Mouse (Mus musculus) midbrain, postnatal 0 days (tissue): ENCODE measurements around the gene Tnfaip8l2. TPM values are rescaled to one million over a fixed set of nuclear protein-coding genes. Genes with fewer than 3 reads are reported as not detected.
"Not testable (repeated sequence)": the region's sequence is repeated elsewhere in the genome, so short reads cannot be mapped to it uniquely, and the experiment has no call there.

Experiments
- ATAC-seq: fragments of 200-750 bp; cut with Nextera tagmentation; 2 replicates; pipeline ENCODE4 v1.8.0; 2017; ENCODE audit warnings: moderate number of reproducible peaks, mild to moderate bottlenecking, moderate TSS enrichment, moderate library complexity; ENCODE audit not compliant: low FRiP score
- DNase-seq: peaks from one replicate; pipeline ENCODE4 v3.0.0-alpha.2; 2015; ENCODE audit warnings: low spot score
- H3K27ac ChIP-seq: fragments of 300-500 bp; sonication (generic); 2 replicates; pipeline ENCODE4 v1.5.1; 2014; ENCODE audit warnings: low read depth, mild to moderate bottlenecking, low read length, mixed read lengths
- H3K27me3 ChIP-seq: fragments of 300-500 bp; sonication (generic); 2 replicates; pipeline ENCODE4 v1.6.1; 2014; ENCODE audit warnings: low read length, control low read depth, mixed read lengths; ENCODE audit not compliant: insufficient read depth
- H3K36me3 ChIP-seq: fragments of 300-500 bp; sonication (generic); 2 replicates; pipeline ENCODE4 v1.6.1; 2014; ENCODE audit warnings: low read length, control low read depth, mixed read lengths; ENCODE audit not compliant: insufficient read depth
- H3K4me1 ChIP-seq: fragments of 300-500 bp; sonication (generic); 2 replicates; pipeline ENCODE4 v1.6.1; 2014; ENCODE audit warnings: mild to moderate bottlenecking, control low read depth, antibody characterized with exemption, low read length, mixed read lengths; ENCODE audit not compliant: insufficient read depth
- H3K4me2 ChIP-seq: fragments of 300-500 bp; sonication (generic); 2 replicates; pipeline ENCODE4 v1.6.1; 2014; ENCODE audit warnings: low read depth, mild to moderate bottlenecking, low read length, mixed read lengths; ENCODE audit not compliant: poor library complexity, severe bottlenecking
- H3K4me3 ChIP-seq: fragments of 300-500 bp; sonication (generic); 2 replicates; pipeline ENCODE4 v1.5.1; 2014; ENCODE audit warnings: low read depth, mild to moderate bottlenecking, low read length, moderate library complexity
- H3K9ac ChIP-seq: fragments of 300-500 bp; sonication (generic); replicated peaks from 2 replicates; pipeline ENCODE4 v1.6.1; 2014; ENCODE audit warnings: mild to moderate bottlenecking, low read length, moderate library complexity, mixed read lengths; ENCODE audit not compliant: poor library complexity, severe bottlenecking
- H3K9me3 ChIP-seq: fragments of 300-500 bp; sonication (generic); 2 replicates; pipeline ENCODE4 v1.6.1; 2016; ENCODE audit warnings: low read length, control low read depth
- CTCF ChIP-seq: IDR thresholded peaks from 2 replicates; pipeline ENCODE4 v1.5.1; 2016; ENCODE audit warnings: antibody characterized with exemption, mild to moderate bottlenecking
- WGBS: fragments of 180-500 bp; shearing (Covaris S2); extraction: QIAGEN DNeasy Blood & Tissue Kit; methylation state at CpG from one replicate; pipeline ENCODE4 v1.1.7; 2014; 5-methylcytosine and 5-hydroxymethylcytosine counted together
- polyA plus RNA-seq: library from polyadenylated mRNA; unstranded; fragments of >200 nt; fragmentation: Nextera tagmentation; extraction: Ambion mirVana; gene quantifications from 2 replicates; pipeline ENCODE4 v1.2.1, GENCODE M21; 2015
- total RNA-seq: library from RNA; depleted of rRNA; stranded (reverse); fragments of >200 nt; gene quantifications from 2 replicates; pipeline ENCODE4 v1.2.3, GENCODE M21; 2014

Tnfaip8l2 gene
- total and polyA plus RNA-seq, 2 experiments from 2014 or later = 0.93 to 2.8 TPM

DNA sequence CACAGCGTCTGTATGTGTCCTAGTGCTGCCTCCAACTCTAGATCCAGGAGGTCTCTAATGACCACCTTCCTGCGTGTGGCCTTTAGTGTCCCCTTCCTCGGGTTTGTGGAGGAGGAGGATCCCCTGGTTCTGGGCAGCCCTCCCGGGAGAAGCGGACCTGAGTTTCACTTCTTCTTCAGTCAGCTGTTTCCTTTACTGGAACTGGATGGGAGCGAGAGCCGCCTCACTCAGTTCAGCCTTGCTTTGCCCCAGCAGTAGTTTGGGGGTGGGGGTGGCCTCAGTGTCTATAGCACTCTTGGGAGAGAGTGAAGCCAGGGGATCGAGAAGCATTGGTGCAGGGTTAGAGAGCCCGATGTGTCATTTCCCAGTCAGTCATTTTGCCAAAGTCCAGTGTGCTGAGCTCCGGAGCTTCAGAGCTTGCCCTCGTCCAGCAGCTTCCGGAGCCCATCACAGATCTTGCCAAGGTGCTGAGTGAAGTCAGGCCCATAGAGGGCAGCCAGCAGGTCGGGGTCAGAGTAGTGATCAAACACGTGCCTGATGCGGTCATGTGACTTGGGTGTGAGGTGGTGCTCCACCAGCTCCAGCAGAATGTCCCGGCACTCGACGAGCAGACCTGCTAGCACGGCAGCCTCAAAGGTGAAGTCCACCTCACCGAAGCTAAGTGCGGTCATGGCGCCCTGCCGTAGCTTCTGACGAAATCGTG, 2.4 kb downstream of the Tnfaip8l2 start:
- DNase-seq (no peak), ATAC-seq (no peak)
- Histone ChIP-seq H3K4me2 (no peak overlapping the region), H3K27ac (no peak overlapping the region), H3K27me3 (no peaks in the 10 kb centered on the region), H3K9ac (no peak overlapping the region), H3K4me3 (no peak overlapping the region), H3K4me1 (no peaks in the 10 kb centered on the region), H3K36me3 (peaks cover 14% of the 10 kb centered on the region), H3K9me3 (no peaks in the 10 kb centered on the region)
- TF ChIP-seq CTCF = no peak
- WGBS = 72% methylated on average over 25 of the region's 25 CpGs

GRCm38 (mm10) chr3:95136336-95136735, 5.8 kb downstream of the Tnfaip8l2 start:
- no peak overlapping the region for H3K27ac ChIP-seq

DNA sequence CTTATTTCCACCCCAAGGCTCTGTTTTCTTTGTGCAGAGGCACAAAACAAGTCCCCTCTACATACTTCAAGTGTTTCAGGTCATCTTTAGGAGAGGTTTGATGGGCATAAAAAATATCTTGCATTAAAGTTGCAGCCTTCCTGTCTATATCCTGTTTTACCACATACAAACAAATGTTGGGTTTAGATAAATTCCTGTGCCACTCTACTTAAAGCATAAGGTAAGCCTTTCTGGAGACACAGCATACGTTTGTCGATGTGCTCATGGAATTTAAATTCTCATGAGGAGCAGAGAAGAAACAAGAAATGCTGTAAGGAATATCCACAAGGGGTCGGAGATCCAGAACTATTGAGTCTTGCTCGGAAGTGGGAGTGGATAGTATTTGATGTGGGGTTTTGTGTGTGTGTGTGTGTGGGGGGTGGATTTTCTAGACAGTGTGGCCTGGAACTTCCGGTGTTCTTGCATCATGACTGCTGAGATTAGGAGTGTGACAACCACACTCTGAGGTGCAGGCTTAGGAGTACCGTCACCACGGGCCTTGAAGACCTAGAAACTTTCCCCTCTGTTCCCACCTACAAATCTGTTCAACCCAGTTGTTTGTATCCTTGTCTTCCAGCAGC, 6.6 kb downstream of the Tnfaip8l2 start:
- Histone ChIP-seq H3K4me1 (peaks cover 6% of the 10 kb centered on the region; the same call in 1 of the 2 replicates), H3K4me2 (peak overlapping the region; percentile 64), H3K27me3 (no peaks in the 10 kb centered on the region), H3K9ac (no peak overlapping the region), H3K4me3 (peak overlapping the region; percentile 34; the same call in 1 of the 2 replicates), H3K27ac (no peak overlapping the region), H3K9me3 (no peaks in the 10 kb centered on the region), H3K36me3 (peaks cover 8% of the 10 kb centered on the region)
- WGBS = 87% methylated on average over 7 of the region's 7 CpGs
- no peak for DNase-seq
- no peak for TF ChIP-seq CTCF
- no peak for ATAC-seq

More at GRCm38 (mm10) chr3:95136336-95136735, 5.8 kb downstream of the Tnfaip8l2 start:
- no peak for DNase-seq
- WGBS = 90% methylated on average over 3 of the region's 3 CpGs
- no peaks in the 10 kb centered on the region for H3K9me3 ChIP-seq
- no peak for ATAC-seq
- no peak for TF ChIP-seq CTCF
- peaks cover 9% of the 10 kb centered on the region for H3K36me3 ChIP-seq
- no peak overlapping the region for H3K9ac ChIP-seq
- no peaks in the 10 kb centered on the region for H3K27me3 ChIP-seq
- H3K4me1 ChIP-seq = peaks cover 6% of the 10 kb centered on the region; the same call in 1 of the 2 replicates
- no peak overlapping the region for H3K4me2 ChIP-seq
- H3K4me3 ChIP-seq = no peak overlapping the region

GRCm38 (mm10) chr3:95135023-95135422, 7.1 kb downstream of the Tnfaip8l2 start:
- H3K9ac ChIP-seq = no peak overlapping the region; the same call in 1 of the 2 replicates
- ATAC-seq = no peak
- no peaks in the 10 kb centered on the region for H3K9me3 ChIP-seq
- peak; percentile 22 for DNase-seq
- H3K27me3 ChIP-seq = no peaks in the 10 kb centered on the region
- peak overlapping the region; percentile 64 for H3K4me2 ChIP-seq
- no peak for TF ChIP-seq CTCF
- H3K4me1 ChIP-seq = peaks cover 6% of the 10 kb centered on the region; the same call in 1 of the 2 replicates
- H3K36me3 ChIP-seq = peaks cover 4% of the 10 kb centered on the region
- H3K27ac ChIP-seq = no peak overlapping the region
- WGBS = 42% methylated on average over 6 of the region's 6 CpGs
- H3K4me3 ChIP-seq = peak overlapping the region; percentile 34

DNA sequence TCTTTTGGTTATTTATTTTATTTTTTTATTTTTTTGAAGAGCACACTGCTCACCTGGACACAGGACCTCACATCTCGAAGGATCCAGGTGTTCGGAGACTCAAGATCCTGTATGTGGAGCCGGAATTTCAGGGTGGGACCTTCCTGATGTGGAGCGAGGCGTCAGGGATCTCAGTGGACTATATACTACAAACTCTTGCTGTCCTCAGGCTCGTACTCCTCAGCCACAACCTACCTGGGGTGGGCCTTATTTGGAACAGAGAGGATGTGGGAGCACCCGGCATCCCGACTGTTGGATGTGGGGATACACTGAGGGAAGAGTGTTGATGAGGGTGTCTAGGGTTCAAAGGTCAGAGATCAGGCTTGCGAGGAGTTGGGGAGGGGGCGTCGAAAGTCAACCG, 8.0 kb downstream of the Tnfaip8l2 start:
- no CpG with 5 or more reads among the region's 12 CpGs for WGBS
- DNase-seq = not testable (repeated sequence)
- peak; percentile 55 for ATAC-seq

DNA sequence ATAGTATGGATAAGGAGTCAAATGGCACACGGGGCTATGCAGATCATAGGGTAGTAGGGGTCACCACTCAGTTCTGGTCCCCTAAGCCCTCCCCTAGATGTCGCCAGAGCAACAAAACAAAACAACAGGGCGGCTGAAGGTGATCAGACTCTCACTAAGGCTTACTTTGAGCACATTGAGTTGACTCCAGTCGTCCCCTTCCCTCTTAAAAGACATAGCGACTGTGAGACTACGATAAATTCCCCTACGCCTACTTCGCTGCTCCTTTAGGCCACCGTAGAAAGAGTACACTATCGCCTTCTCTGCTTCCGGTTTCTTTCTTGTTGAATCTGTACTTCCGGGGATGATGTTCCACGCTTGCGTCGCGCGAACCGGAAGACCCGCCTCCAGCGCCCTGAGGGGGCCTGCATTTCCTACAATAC, 8.5 kb downstream of the Tnfaip8l2 start, which contains the start of the genes Scnm1 and Lysmd1:
Gene Scnm1, minus strand, starts transcription at position 332 of the 422 bp plus-strand sequence.
Gene Lysmd1, plus strand, starts transcription at position 409 of the 422 bp plus-strand sequence.
- peak within 1 kb of the TSS; percentile 53 for H3K4me3 ChIP-seq
- H3K27me3 ChIP-seq = no peaks in the 10 kb centered on the region
- H3K4me2 ChIP-seq = peak within 1 kb of the TSS; percentile 83
- peak; percentile 97 for DNase-seq
- peaks cover 13% of the 10 kb centered on the region for H3K36me3 ChIP-seq
- H3K4me1 ChIP-seq = peaks cover 6% of the 10 kb centered on the region; the same call in 1 of the 2 replicates
- ATAC-seq = peak; percentile 92
- under 1% methylated on average over 20 of the region's 20 CpGs for WGBS
- peak; percentile 52 for TF ChIP-seq CTCF
- H3K9ac ChIP-seq = peak within 1 kb of the TSS; percentile 74
- peak within 1 kb of the TSS; percentile 60 for H3K27ac ChIP-seq
- H3K9me3 ChIP-seq = no peaks in the 10 kb centered on the region

More for the DNA sequence above, 8.0 kb downstream of the Tnfaip8l2 start:
- peak overlapping the region; percentile 53; the same call in 1 of the 2 replicates for H3K4me3 ChIP-seq
- H3K4me2 ChIP-seq, H3K27me3 ChIP-seq, H3K27ac ChIP-seq, H3K9me3 ChIP-seq, H3K4me1 ChIP-seq, H3K9ac ChIP-seq, H3K36me3 ChIP-seq: not testable (repeated sequence)
